Mouse (Mus musculus) stomach, embryonic 14.5 days (tissue): ENCODE data around the gene 1500009L16Rik. TPM values are rescaled to one million over a fixed set of nuclear protein-coding genes. Genes with fewer than 3 reads are reported as not detected.
A peak's percentile ranks its signal among the peaks of the same experiment; 100 is the strongest.

Experiments used
- ATAC-seq: fragments of 200-750 bp; cut with Nextera tagmentation; 2 replicates; pipeline ENCODE4 v1.8.0; 2017; ENCODE audit warnings: low read depth, moderate TSS enrichment; ENCODE audit not compliant: insufficient number of reproducible peaks, insufficient read depth, low FRiP score
- H3K27ac ChIP-seq: fragments of 300-500 bp; sonication (generic); 2 replicates; pipeline ENCODE4 v1.5.1; 2014; ENCODE audit warnings: mild to moderate bottlenecking, low read length, moderate library complexity, mixed read lengths
- H3K27me3 ChIP-seq: fragments of 300-500 bp; sonication (generic); 2 replicates; pipeline ENCODE4 v1.6.1; 2014; ENCODE audit warnings: low read length, control low read depth, mixed read lengths; ENCODE audit not compliant: control insufficient read depth, insufficient read depth
- H3K36me3 ChIP-seq: fragments of 300-500 bp; sonication (generic); 2 replicates; pipeline ENCODE4 v1.6.1; 2014; ENCODE audit warnings: mild to moderate bottlenecking, control low read depth, low read length, moderate library complexity, mixed read lengths; ENCODE audit not compliant: control insufficient read depth, insufficient read depth
- H3K4me1 ChIP-seq: fragments of 300-500 bp; sonication (generic); 2 replicates; pipeline ENCODE4 v1.6.1; 2014; ENCODE audit warnings: low read length, control low read depth, mixed read lengths; ENCODE audit not compliant: control insufficient read depth, insufficient read depth
- H3K4me2 ChIP-seq: fragments of 300-500 bp; sonication (generic); replicated peaks from 2 replicates; pipeline ENCODE4 v1.6.1; 2014; ENCODE audit warnings: low read depth, low read length, control low read depth
- H3K4me3 ChIP-seq: fragments of 300-500 bp; sonication (generic); 2 replicates; pipeline ENCODE4 v1.5.1; 2014; ENCODE audit warnings: low read depth, low read length, control low read depth
- H3K9ac ChIP-seq: fragments of 300-500 bp; sonication (generic); replicated peaks from 2 replicates; pipeline ENCODE4 v1.6.1; 2014; ENCODE audit warnings: low read depth, mild to moderate bottlenecking, control low read depth, low read length, moderate library complexity, mixed read lengths
- H3K9me3 ChIP-seq: fragments of 300-500 bp; sonication (generic); 2 replicates; pipeline ENCODE4 v1.6.1; 2016; ENCODE audit warnings: low read depth, low read length, control low read depth; ENCODE audit not compliant: control insufficient read depth
- WGBS: fragments of 180-500 bp; shearing (Covaris S2); extraction: QIAGEN DNeasy Blood & Tissue Kit; methylation state at CpG from one replicate; pipeline ENCODE4 v1.1.7; 2014; 5-methylcytosine and 5-hydroxymethylcytosine counted together
- polyA plus RNA-seq: library from polyadenylated mRNA; unstranded; fragments of >200 nt; fragmentation: Nextera tagmentation; extraction: Ambion mirVana; gene quantifications from 2 replicates; pipeline ENCODE4 v1.2.1, GENCODE M21; 2014

1500009L16Rik gene
- polyA plus RNA-seq, result 37.5 and 37.7 TPM in 2 replicates

DNA sequence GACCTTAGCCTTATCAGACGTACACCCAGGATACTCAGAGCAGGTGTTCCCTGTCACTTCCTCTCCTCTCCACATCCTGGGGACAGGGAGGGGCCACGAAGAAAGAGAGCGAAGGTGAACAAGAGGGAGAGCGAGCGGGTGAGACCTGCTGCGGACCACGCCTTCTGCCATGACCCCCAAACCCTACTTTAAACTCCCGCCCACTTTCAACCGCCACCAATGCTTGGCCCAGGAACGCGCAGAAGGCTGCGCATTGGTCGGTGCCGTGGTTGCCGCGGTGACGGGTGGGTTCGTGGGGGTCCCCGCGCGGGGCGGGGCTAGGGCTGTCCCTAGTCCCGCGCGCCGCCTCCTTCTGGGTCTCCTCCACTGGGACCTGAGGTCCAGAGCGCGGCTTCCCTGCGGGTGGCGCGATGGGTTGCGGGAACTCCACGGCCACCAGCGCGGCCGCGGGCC, at the start of gene 1500009L16Rik:
Gene 1500009L16Rik, plus strand, starts transcription at position 287 of the 453 bp plus-strand sequence.
- under 1% methylated on average over 37 of the region's 37 CpGs for WGBS
- Histone ChIP-seq H3K36me3 (no peaks in the 10 kb centered on the region), H3K27ac (no peak within 1 kb of the TSS), H3K4me1 (peaks cover 9% of the 10 kb centered on the region; the same call in 1 of the 2 replicates), H3K27me3 (no peaks in the 10 kb centered on the region), H3K9ac (0 out of 2 replicates have a peak within 1 kb of the TSS, but pooled peaks have one; percentile 30), H3K4me3 (peak within 1 kb of the TSS; percentile 64), H3K9me3 (no peaks in the 10 kb centered on the region), H3K4me2 (peak within 1 kb of the TSS; percentile 85)
- ATAC-seq, result peak; percentile 97

DNA sequence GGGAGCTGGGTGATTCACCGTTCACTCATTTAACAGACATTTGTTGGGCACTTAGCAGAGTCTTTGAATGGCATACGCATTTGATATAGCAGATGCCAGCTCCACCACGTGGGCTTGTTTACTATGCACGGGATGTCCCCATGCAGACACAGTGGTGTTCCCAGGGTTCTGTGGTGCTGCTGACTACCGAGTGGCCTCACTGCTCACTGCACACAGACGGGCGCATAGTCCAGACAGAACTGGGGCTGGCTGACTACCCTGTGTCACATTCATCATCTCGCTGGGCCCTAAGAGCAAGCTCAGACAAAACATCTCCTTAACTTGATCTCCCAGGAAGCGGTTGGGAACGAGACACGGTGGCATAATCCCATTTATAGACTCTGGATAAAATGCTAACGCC, 41.3 kb upstream of the 1500009L16Rik start:
- Histone ChIP-seq H3K4me2 (no peak overlapping the region), H3K4me3 (no peak overlapping the region), H3K36me3 (no peaks in the 10 kb centered on the region), H3K27me3 (no peaks in the 10 kb centered on the region), H3K4me1 (peaks cover 5% of the 10 kb centered on the region; the same call in 1 of the 2 replicates), H3K9me3 (no peaks in the 10 kb centered on the region), H3K9ac (no peak overlapping the region), H3K27ac (no peak overlapping the region)
- no peak for ATAC-seq
- WGBS, result 82% methylated on average over 12 of the region's 12 CpGs

DNA sequence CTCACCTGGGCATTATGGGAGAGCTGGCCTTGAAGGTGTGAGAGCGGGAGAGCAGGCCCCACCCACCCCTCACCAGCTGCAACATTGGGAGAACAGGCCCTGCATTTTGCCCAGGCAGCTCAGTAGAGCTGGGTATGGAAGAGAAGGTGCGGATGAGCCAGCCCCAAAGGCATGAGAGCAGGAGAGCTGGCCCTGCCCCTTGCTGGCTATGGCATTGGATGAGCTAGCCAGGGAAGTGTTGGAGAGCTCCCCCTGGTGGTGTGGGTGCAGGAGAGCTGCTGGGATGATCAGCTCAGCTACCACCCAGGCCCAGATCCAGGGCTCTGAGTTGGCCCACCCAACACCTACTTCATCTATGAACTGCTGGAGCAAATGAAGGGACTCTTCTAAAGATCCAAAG, 34.5 kb upstream of the 1500009L16Rik start:
- Histone ChIP-seq H3K36me3 (no peaks in the 10 kb centered on the region), H3K27ac (no peak overlapping the region), H3K9me3 (no peaks in the 10 kb centered on the region), H3K27me3 (no peaks in the 10 kb centered on the region), H3K9ac (no peak overlapping the region), H3K4me1 (peaks cover 5% of the 10 kb centered on the region; the same call in 1 of the 2 replicates), H3K4me3 (no peak overlapping the region), H3K4me2 (no peak overlapping the region)
- 87% methylated on average over 2 of the region's 2 CpGs for WGBS
- ATAC-seq, result no peak

DNA sequence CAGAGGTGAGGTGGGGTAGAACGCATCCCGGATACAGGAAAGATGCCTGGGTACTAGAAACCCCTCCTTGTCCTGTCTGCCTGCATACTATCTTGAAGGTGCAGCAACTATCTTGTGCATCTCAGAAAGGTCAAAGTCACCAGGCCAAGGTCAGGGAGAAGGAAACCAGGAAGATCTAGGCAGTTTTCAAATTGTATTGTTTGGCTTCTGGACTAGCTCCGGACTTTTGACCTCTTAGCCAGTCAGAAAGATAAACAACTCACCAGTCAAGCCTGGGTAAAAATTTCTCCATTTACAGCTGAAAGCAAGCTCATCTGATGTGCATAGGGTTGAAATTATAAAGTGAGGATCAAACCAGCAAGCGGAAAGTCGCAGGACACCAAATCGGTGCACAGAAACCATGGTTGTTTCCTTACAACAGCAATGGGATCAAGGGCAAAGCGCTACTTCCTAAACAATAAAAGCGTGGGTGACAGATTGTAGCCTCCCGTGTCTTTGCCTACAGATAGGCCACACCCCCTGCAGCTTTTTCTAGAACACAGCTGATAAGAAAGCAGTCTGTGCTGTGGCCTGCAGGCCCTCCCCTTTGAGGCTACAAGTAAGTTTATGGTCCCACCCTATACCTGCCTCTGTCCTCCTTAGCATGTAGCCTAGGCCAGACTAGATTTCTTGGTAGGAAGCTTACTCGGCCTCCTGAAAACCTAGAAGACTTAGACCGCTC, 30.3 kb upstream of the 1500009L16Rik start:
- Histone ChIP-seq H3K27me3 (no peaks in the 10 kb centered on the region), H3K4me3 (no peak overlapping the region), H3K4me1 (no peaks in the 10 kb centered on the region), H3K27ac (no peak overlapping the region), H3K36me3 (no peaks in the 10 kb centered on the region), H3K4me2 (no peak overlapping the region), H3K9ac (no peak overlapping the region), H3K9me3 (no peaks in the 10 kb centered on the region)
- 68% methylated on average over 11 of the region's 11 CpGs for WGBS
- ATAC-seq, result no peak

DNA sequence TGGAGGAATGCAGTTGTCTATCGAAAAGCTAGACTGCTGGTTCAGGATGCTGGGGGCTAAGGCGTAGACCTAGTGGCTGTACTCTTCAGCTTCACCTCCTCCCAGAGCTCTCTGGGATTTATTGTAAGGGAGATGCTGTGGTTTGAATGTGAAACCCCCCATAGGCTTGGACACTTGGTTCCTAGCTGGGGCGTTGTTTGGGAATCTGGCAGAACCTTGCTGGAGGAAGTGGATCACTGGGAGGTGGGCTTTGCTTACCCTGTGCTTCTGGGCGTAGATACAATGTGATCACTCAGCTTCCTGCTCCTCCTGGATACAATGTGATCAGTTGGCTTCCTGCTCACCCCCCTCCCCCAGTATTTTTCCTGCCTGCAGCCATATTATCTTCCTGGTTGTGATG, 26.4 kb upstream of the 1500009L16Rik start:
- H3K27me3 ChIP-seq, result no peaks in the 10 kb centered on the region
- WGBS, result 91% methylated on average over 4 of the region's 4 CpGs
- no peaks in the 10 kb centered on the region for H3K36me3 ChIP-seq

GRCm38 (mm10) chr10:83706628-83707027, 16.0 kb upstream of the 1500009L16Rik start:
- Histone ChIP-seq H3K4me1 (no peaks in the 10 kb centered on the region), H3K9ac (no peak overlapping the region), H3K36me3 (no peaks in the 10 kb centered on the region), H3K27me3 (no peaks in the 10 kb centered on the region), H3K4me3 (no peak overlapping the region), H3K4me2 (no peak overlapping the region), H3K9me3 (no peaks in the 10 kb centered on the region), H3K27ac (no peak overlapping the region)
- WGBS, result 91% methylated on average over 12 of the region's 12 CpGs
- ATAC-seq, result no peak

More for the DNA sequence above, 26.4 kb upstream of the 1500009L16Rik start:
- no peak overlapping the region for H3K27ac ChIP-seq
- H3K9ac ChIP-seq, result no peak overlapping the region
- H3K4me2 ChIP-seq, result no peak overlapping the region
- no peak overlapping the region for H3K4me3 ChIP-seq
- no peak for ATAC-seq
- no peaks in the 10 kb centered on the region for H3K4me1 ChIP-seq
- H3K9me3 ChIP-seq, result no peaks in the 10 kb centered on the region

GRCm38 (mm10) chr10:83709920-83710319, 12.7 kb upstream of the 1500009L16Rik start:
- Histone ChIP-seq H3K36me3 (no peaks in the 10 kb centered on the region), H3K27ac (no peak overlapping the region), H3K9ac (no peak overlapping the region), H3K9me3 (no peaks in the 10 kb centered on the region), H3K4me3 (no peak overlapping the region), H3K27me3 (no peaks in the 10 kb centered on the region), H3K4me2 (no peak overlapping the region), H3K4me1 (0 out of 2 replicates have a peak, but pooled peaks cover 3% of the 10 kb centered on the region)
- 57% methylated on average over 3 of the region's 3 CpGs for WGBS
- ATAC-seq, result no peak

- no peak overlapping the region for H3K27ac ChIP-seq
- WGBS, result 41% methylated on average over 10 of the region's 10 CpGs
Measured at GRCm38 (mm10) chr10:83711769-83712168, 10.9 kb upstream of the 1500009L16Rik start.

More at GRCm38 (mm10) chr10:83711769-83712168, 10.9 kb upstream of the 1500009L16Rik start:
- H3K27me3 ChIP-seq, result no peaks in the 10 kb centered on the region
- H3K36me3 ChIP-seq, result no peaks in the 10 kb centered on the region
- H3K4me3 ChIP-seq, result no peak overlapping the region
- H3K9me3 ChIP-seq, result no peaks in the 10 kb centered on the region
- no peak for ATAC-seq
- H3K4me2 ChIP-seq, result no peak overlapping the region
- no peak overlapping the region for H3K9ac ChIP-seq
- H3K4me1 ChIP-seq, result 0 out of 2 replicates have a peak, but pooled peaks cover 3% of the 10 kb centered on the region
